Comparison of ENCODE assay signal across 25 mouse cellular contexts in the genomic region with DNA sequence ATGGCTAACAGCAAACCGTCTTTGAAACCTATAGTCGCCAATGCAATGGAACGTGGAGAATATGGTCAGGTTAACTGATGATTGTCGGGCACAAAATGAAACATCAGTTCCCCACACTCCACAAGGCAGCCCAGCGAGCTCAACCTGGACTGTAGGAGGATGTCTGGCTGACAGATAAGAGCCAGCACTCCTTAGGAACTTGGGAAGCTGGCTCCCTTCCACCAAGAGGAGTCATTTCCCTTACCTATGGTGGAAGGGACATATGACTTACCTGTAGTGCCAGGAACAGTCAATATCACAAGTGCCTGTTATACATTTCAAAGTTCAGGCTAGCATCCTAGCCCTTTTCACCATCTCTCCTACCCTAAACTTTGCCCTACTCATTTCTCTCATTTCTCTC. TPM values are rescaled to one million over a fixed set of nuclear protein-coding genes. Genes with fewer than 3 reads are reported as not detected.
DNase-seq lines count a peak whose midpoint lies in the region; ATAC-seq lines count a peak whose summit lies in the region.
"Had no signal": no experiment of that assay in that cellular context is flagged by ENCODE, and none has a peak within 500 bp of the region (broad histone marks: within the 10 kb centered on the region; RNA-seq: fewer than 3 reads in every experiment).

No protein-coding gene starts in this region.

- no peak overlapping the region for H3K4me2 ChIP-seq in heart, embryonic 13.5 days
- no peak overlapping the region for H3K4me2 ChIP-seq in intestine, embryonic 16.5 days (ENCODE audit: low read depth, low read length)
- H3K4me2 ChIP-seq in intestine, embryonic 15.5 days (replicated peaks), result no peak overlapping the region
- H3K4me2 ChIP-seq in liver, embryonic 11.5 days, result no peak overlapping the region
- H3K4me2 ChIP-seq: embryonic facial prominence, embryonic 13.5 days; forebrain, embryonic 15.5 days; hindbrain, embryonic 13.5 days; kidney, embryonic 15.5 days; liver, embryonic 15.5 days; lung, embryonic 14.5 days had no signal

- peak overlapping the region; percentile 77 for H3K27ac ChIP-seq in heart, embryonic 13.5 days (replicated peaks)
- no peak overlapping the region for H3K27ac ChIP-seq in intestine, embryonic 16.5 days (ENCODE audit: low read length)
- no peak overlapping the region for H3K27ac ChIP-seq in intestine, embryonic 15.5 days
- no peak overlapping the region for H3K27ac ChIP-seq in liver, embryonic 11.5 days (ENCODE audit: low read depth, low read length)
- H3K27ac ChIP-seq: embryonic facial prominence, embryonic 13.5 days; forebrain, embryonic 10.5 days; forebrain, embryonic 15.5 days; gastrocnemius, adult 2 months; hindbrain, embryonic 13.5 days; kidney, embryonic 15.5 days; liver, embryonic 15.5 days had no signal

- peaks cover 32% of the 10 kb centered on the region for H3K36me3 ChIP-seq in heart, embryonic 13.5 days
- H3K36me3 ChIP-seq in intestine, embryonic 16.5 days (ENCODE audit: control insufficient read depth, insufficient read depth, low read length), result 0 out of 2 replicates have a peak, but pooled peaks cover 2% of the 10 kb centered on the region
- H3K36me3 ChIP-seq in intestine, embryonic 15.5 days, result no peaks in the 10 kb centered on the region
- H3K36me3 ChIP-seq in liver, embryonic 11.5 days (ENCODE audit: control insufficient read depth, insufficient read depth, low read length), result peaks cover 4% of the 10 kb centered on the region; the same call in 1 of the 2 replicates
- H3K36me3 ChIP-seq: forebrain, embryonic 15.5 days; liver, embryonic 15.5 days had no signal

- H3K4me3 ChIP-seq in heart, embryonic 13.5 days, result no peak overlapping the region
- no peak overlapping the region for H3K4me3 ChIP-seq in intestine, embryonic 16.5 days (ENCODE audit: low read length)
- no peak overlapping the region for H3K4me3 ChIP-seq in intestine, embryonic 15.5 days (replicated peaks)
- H3K4me3 ChIP-seq in liver, embryonic 11.5 days (ENCODE audit: low read depth, low read length), result no peak overlapping the region
- H3K4me3 ChIP-seq: embryonic facial prominence, embryonic 13.5 days; forebrain, embryonic 10.5 days; forebrain, embryonic 15.5 days; gastrocnemius, adult 2 months; hindbrain, embryonic 13.5 days; kidney, embryonic 15.5 days; liver, embryonic 15.5 days had no signal

- peak overlapping the region; percentile 45 for H3K9ac ChIP-seq in heart, embryonic 13.5 days
- no peak overlapping the region for H3K9ac ChIP-seq in intestine, embryonic 16.5 days (ENCODE audit: low read depth, low read length)
- H3K9ac ChIP-seq in intestine, embryonic 15.5 days, result no peak overlapping the region
- no peak overlapping the region for H3K9ac ChIP-seq in liver, embryonic 11.5 days (ENCODE audit: low read depth, low read length)
- H3K9ac ChIP-seq: embryonic facial prominence, embryonic 13.5 days; forebrain, embryonic 15.5 days; hindbrain, embryonic 13.5 days; kidney, embryonic 15.5 days; liver, embryonic 15.5 days; lung, embryonic 14.5 days had no signal

- peaks cover 35% of the 10 kb centered on the region for H3K4me1 ChIP-seq in heart, embryonic 13.5 days
- H3K4me1 ChIP-seq in intestine, embryonic 16.5 days (ENCODE audit: control insufficient read depth, insufficient read depth, low read length), result no peaks in the 10 kb centered on the region; the same call in 1 of the 2 replicates
- H3K4me1 ChIP-seq in intestine, embryonic 15.5 days (replicated peaks), result peaks cover 3% of the 10 kb centered on the region; the same call in 1 of the 2 replicates
- no peaks in the 10 kb centered on the region for H3K4me1 ChIP-seq in liver, embryonic 11.5 days (replicated peaks; ENCODE audit: control insufficient read depth, insufficient read depth, low read length)
- H3K4me1 ChIP-seq: forebrain, embryonic 10.5 days; forebrain, embryonic 15.5 days; hindbrain, embryonic 13.5 days; liver, embryonic 15.5 days had no signal

- DNase-seq in cerebellum, postnatal 25 days, result peak; percentile 46 to 70
- no peak for DNase-seq in cerebellum, adult 8-10 months
- no peak for DNase-seq in heart, postnatal 14 days
- no peak for DNase-seq in liver, embryonic 11.5 days (ENCODE audit: low spot score)
- DNase-seq: adrenal gland, postnatal 14 days; gastrocnemius, adult 2 months; gastrocnemius, postnatal 36 days; heart, postnatal 10 days; kidney, adult 18-20 months; kidney, postnatal 25 days; liver; lung, embryonic 14.5 days; lung, postnatal 14 days; midbrain, embryonic 14.5 days; thymus, postnatal 14 days had no signal

- WGBS in heart, embryonic 13.5 days, result 51% methylated on average over 5 of the region's 5 CpGs
- WGBS in intestine, embryonic 16.5 days, result 82% methylated on average over 5 of the region's 5 CpGs
- WGBS in intestine, embryonic 15.5 days, result 87% methylated on average over 5 of the region's 5 CpGs
- 78% methylated on average over 5 of the region's 5 CpGs for WGBS in liver, embryonic 11.5 days

- ATAC-seq in heart, embryonic 13.5 days (ENCODE audit: extremely low read depth, insufficient number of reproducible peaks, low FRiP score, low TSS enrichment), result no peak
- 0 out of 2 replicates have a peak, but pooled peaks have one; percentile 34 for ATAC-seq in intestine, embryonic 16.5 days
- ATAC-seq in intestine, embryonic 15.5 days, result no peak; the same call in 1 of the 2 replicates
- no peak for ATAC-seq in liver, embryonic 11.5 days (replicated peaks; ENCODE audit: low FRiP score)
- ATAC-seq: CD4-positive, CD25-positive, alpha-beta regulatory T cell, adult 4 months; forebrain, embryonic 15.5 days had no signal

- intact Hi-C loops in heart, postnatal 14 days (cut with DNase I), result no loop called here

- H3K9me3 ChIP-seq in heart, embryonic 13.5 days, result no peaks in the 10 kb centered on the region
- no peaks in the 10 kb centered on the region for H3K9me3 ChIP-seq in intestine, embryonic 16.5 days (ENCODE audit: control insufficient read depth, low read length)
- H3K9me3 ChIP-seq in intestine, embryonic 15.5 days, result no peaks in the 10 kb centered on the region
- no peaks in the 10 kb centered on the region for H3K9me3 ChIP-seq in liver, embryonic 11.5 days (ENCODE audit: control insufficient read depth, low read length)
- H3K9me3 ChIP-seq: embryonic facial prominence, embryonic 13.5 days; forebrain, embryonic 10.5 days; forebrain, embryonic 15.5 days; hindbrain, embryonic 13.5 days; kidney, embryonic 15.5 days; liver, embryonic 15.5 days had no signal

- H3K27me3 ChIP-seq in heart, embryonic 13.5 days (replicated peaks), result no peaks in the 10 kb centered on the region
- H3K27me3 ChIP-seq in intestine, embryonic 16.5 days (replicated peaks; ENCODE audit: control insufficient read depth, insufficient read depth, low read length), result no peaks in the 10 kb centered on the region
- no peaks in the 10 kb centered on the region for H3K27me3 ChIP-seq in intestine, embryonic 15.5 days (replicated peaks)
- H3K27me3 ChIP-seq in liver, embryonic 11.5 days (replicated peaks; ENCODE audit: control insufficient read depth, insufficient read depth, low read length), result no peaks in the 10 kb centered on the region
- H3K27me3 ChIP-seq: embryonic facial prominence, embryonic 13.5 days; forebrain, embryonic 15.5 days; hindbrain, embryonic 13.5 days; kidney, embryonic 15.5 days; liver, embryonic 15.5 days had no signal

RNA-seq across cellular contexts. Expression of gene Stk39, which starts 14.0 kb away (rescaled TPM):
- polyA plus RNA-seq in heart, embryonic 13.5 days (2015; fragmentation: Nextera tagmentation; extraction: Ambion mirVana), result 49.6 and 51.5 TPM in 2 replicates
- 100 to 1,000 TPM in 1 of 2 experiments, 10 to 100 TPM in 1; 95.6 to 106 TPM for total RNA-seq in heart, postnatal 14 days (2021)
- polyA plus RNA-seq in intestine, embryonic 16.5 days (2015; fragmentation: Nextera tagmentation; extraction: Ambion mirVana), result 4.5 and 5.9 TPM in 2 replicates
- 14.2 and 14.5 TPM in 2 replicates for polyA plus RNA-seq in intestine, embryonic 15.5 days (2015; fragmentation: Nextera tagmentation; extraction: Ambion mirVana)
- polyA plus RNA-seq in liver, embryonic 11.5 days (2014; fragmentation: Nextera tagmentation; extraction: Ambion mirVana), result 7.8 and 9.9 TPM in 2 replicates

Comparison
In these comparisons a context has a peak if more than half of its experiments do, and no peak if none do; other contexts are left out.
1. DNase-seq: peak in cerebellum, postnatal 25 days (2 of 2); none in cerebellum, adult 8-10 months (single experiment), heart, postnatal 14 days (0 of 2) and liver, embryonic 11.5 days (single experiment).